Mouse (Mus musculus) hindbrain, embryonic 16.5 days (tissue): ENCODE results near the gene Rabgef1. TPM values are rescaled to one million over a fixed set of nuclear protein-coding genes. Genes with fewer than 3 reads are reported as not detected.

Experiments
- ATAC-seq: fragments of 200-750 bp; cut with Nextera tagmentation; 2 replicates; pipeline ENCODE4 v1.8.0; 2017; ENCODE audit warnings: moderate TSS enrichment, moderate library complexity
- H3K27ac ChIP-seq: fragments of 300-500 bp; sonication (generic); 2 replicates; pipeline ENCODE4 v1.5.1; 2014; ENCODE audit warnings: low read depth, mild to moderate bottlenecking, control low read depth, low read length, moderate library complexity
- H3K27me3 ChIP-seq: fragments of 300-500 bp; sonication (generic); replicated peaks from 2 replicates; pipeline ENCODE4 v1.6.1; 2014; ENCODE audit warnings: low read length; ENCODE audit not compliant: control insufficient read depth, insufficient read depth
- H3K36me3 ChIP-seq: fragments of 300-500 bp; sonication (generic); 2 replicates; pipeline ENCODE4 v1.6.1; 2014; ENCODE audit warnings: mild to moderate bottlenecking, low read length, moderate library complexity, mixed read lengths; ENCODE audit not compliant: control insufficient read depth, insufficient read depth
- H3K4me1 ChIP-seq: fragments of 300-500 bp; sonication (generic); 2 replicates; pipeline ENCODE4 v1.6.1; 2014; ENCODE audit warnings: low read depth, low read length; ENCODE audit not compliant: control insufficient read depth, insufficient read depth
- H3K4me2 ChIP-seq: fragments of 300-500 bp; sonication (generic); 2 replicates; pipeline ENCODE4 v1.6.1; 2014; ENCODE audit warnings: mild to moderate bottlenecking, low read length, control low read depth, moderate library complexity
- H3K4me3 ChIP-seq: fragments of 300-500 bp; sonication (generic); 2 replicates; pipeline ENCODE4 v1.5.1; 2014; ENCODE audit warnings: mild to moderate bottlenecking, low read length, control low read depth, moderate library complexity
- H3K9ac ChIP-seq: fragments of 300-500 bp; sonication (generic); 2 replicates; pipeline ENCODE4 v1.6.1; 2014; ENCODE audit warnings: low read depth, mild to moderate bottlenecking, control low read depth, low read length, moderate library complexity
- H3K9me3 ChIP-seq: fragments of 300-500 bp; sonication (generic); 2 replicates; pipeline ENCODE4 v1.6.1; 2014; ENCODE audit warnings: mild to moderate bottlenecking, low read length, moderate library complexity; ENCODE audit not compliant: control insufficient read depth
- WGBS: fragments of 180-500 bp; shearing (Covaris S2); extraction: QIAGEN DNeasy Blood & Tissue Kit; methylation state at CpG from one replicate; pipeline ENCODE4 v1.1.7; 2014; 5-methylcytosine and 5-hydroxymethylcytosine counted together
- polyA plus RNA-seq: library from polyadenylated mRNA; unstranded; fragments of >200 nt; fragmentation: Nextera tagmentation; extraction: Ambion mirVana; gene quantifications from 2 replicates; pipeline ENCODE4 v1.2.1, GENCODE M21; 2015

Gene Rabgef1
- polyA plus RNA-seq, 1 experiment from 2014 or later = 40.0 TPM

DNA sequence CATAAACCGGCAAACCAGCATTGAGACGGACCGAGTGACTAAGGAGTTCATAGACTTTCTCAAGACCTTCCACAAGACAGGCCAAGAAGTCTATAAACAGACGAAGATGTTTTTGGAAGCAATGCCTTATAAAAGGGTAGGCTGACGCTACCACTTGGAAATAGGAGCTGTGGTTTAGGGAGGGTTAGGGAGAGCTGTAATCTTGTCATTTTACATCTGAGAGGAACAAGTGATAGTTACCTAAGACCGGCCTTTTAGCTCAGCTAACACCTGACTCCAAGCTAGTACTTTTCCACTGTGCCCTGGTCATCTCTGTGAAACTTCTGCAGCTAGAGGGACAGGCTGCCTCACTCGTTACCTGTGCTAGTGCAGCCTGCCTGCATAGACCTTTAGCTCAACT lies 26.4 kb downstream of the Rabgef1 start:
- Histone ChIP-seq H3K4me1 (no peaks in the 10 kb centered on the region), H3K9me3 (no peaks in the 10 kb centered on the region), H3K4me2 (no peak overlapping the region), H3K4me3 (no peak overlapping the region), H3K9ac (no peak overlapping the region), H3K36me3 (peaks cover 14% of the 10 kb centered on the region), H3K27ac (no peak overlapping the region), H3K27me3 (no peaks in the 10 kb centered on the region)
- 93% methylated on average over 7 of the region's 7 CpGs for WGBS
- ATAC-seq = no peak

DNA sequence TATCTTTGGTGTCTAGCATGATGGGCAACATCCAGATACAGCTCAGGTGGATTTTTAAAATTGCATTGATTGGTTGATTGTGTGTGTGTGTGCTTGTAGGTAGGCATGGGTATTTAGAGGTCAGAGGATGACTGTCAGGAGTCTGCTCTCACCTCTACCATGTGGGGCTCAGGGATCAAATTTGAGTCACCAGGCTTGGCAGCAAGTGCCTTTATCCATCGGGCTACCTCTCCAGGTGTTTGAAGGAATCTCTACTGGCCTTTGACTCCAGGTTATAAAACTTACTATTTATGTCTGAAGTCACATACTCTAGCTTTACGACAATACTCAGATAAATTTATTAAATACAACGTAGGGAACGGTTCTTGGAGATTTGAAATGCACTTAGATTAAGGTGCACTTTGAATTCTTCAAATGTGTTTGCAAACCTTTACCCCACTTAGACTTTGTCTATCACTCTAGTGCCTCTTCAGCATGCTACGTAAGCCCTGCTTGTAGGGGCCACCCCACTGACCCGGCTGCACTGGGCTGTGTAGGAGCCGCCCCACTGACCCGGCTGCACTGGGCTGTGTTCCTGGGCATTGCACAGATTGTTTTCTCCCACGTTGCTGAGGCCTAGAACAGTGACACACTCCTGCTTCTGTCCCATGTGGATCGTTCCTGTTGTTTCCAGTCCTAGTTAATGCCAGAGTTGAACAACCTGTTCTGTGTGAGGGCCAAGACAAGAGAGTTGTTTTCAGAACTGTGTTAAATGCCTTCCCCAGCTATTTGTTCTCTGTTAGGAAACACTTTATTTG lies 28.8 kb downstream of the Rabgef1 start:
- H3K27ac ChIP-seq = no peak overlapping the region
- peaks cover 14% of the 10 kb centered on the region for H3K36me3 ChIP-seq
- H3K4me2 ChIP-seq = no peak overlapping the region
- no peak overlapping the region for H3K9ac ChIP-seq
- H3K27me3 ChIP-seq = no peaks in the 10 kb centered on the region
- H3K4me3 ChIP-seq = no peak overlapping the region
- WGBS = 87% methylated on average over 10 of the region's 10 CpGs
- H3K9me3 ChIP-seq = no peaks in the 10 kb centered on the region
- no peak for ATAC-seq
- no peaks in the 10 kb centered on the region for H3K4me1 ChIP-seq

DNA sequence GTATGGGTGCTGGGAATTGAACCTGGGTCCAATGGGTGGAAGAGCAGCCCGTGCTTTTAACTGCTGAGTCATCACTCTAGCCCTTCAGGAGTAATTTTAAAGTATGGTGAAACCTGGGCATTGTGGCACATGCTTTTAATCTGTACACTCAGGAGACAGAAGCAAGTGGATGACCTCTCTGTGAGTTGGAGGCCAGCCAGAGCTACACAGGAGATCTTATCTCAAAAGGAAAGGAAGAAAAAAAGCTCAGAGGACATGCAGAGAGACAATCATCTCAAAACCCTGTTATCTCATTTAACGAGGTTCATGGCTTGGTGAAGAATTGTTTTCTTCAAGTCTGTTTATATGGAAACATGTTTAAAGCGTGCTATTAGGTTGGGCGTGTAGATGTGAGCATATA lies 32.4 kb downstream of the Rabgef1 start:
- H3K27ac ChIP-seq = no peak overlapping the region
- no peak overlapping the region for H3K9ac ChIP-seq
- no peaks in the 10 kb centered on the region for H3K9me3 ChIP-seq
- WGBS = 88% methylated on average over 4 of the region's 4 CpGs
- no peak for ATAC-seq
- peaks cover 15% of the 10 kb centered on the region for H3K36me3 ChIP-seq
- no peaks in the 10 kb centered on the region for H3K4me1 ChIP-seq
- H3K4me3 ChIP-seq = no peak overlapping the region
- no peaks in the 10 kb centered on the region for H3K27me3 ChIP-seq
- no peak overlapping the region for H3K4me2 ChIP-seq

DNA sequence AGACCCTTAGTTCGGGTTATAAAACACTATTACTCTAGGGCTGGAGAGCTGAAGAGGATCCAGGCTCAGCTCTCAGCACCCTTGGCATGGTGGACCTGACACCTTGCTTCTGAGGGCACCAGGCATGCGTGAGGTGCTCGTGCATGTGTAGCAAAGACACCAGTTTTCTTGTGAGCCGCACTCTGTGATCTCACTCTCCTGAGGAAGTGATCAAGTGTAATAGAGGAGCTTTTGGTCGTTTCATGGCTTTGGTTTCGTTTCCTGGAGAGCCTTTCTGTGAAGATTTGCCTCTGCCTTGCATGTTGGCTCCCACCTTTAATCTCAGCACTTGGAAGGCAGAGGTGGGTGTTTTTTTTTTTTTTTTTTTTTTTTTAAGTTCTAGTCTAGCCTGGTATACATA lies 33.0 kb downstream of the Rabgef1 start:
- WGBS = 88% methylated on average over 6 of the region's 6 CpGs
- H3K36me3 ChIP-seq = peaks cover 13% of the 10 kb centered on the region
- no peak for ATAC-seq
- no peak overlapping the region for H3K27ac ChIP-seq
- H3K9ac ChIP-seq = no peak overlapping the region
- no peaks in the 10 kb centered on the region for H3K4me1 ChIP-seq
- no peaks in the 10 kb centered on the region for H3K9me3 ChIP-seq
- H3K4me2 ChIP-seq = no peak overlapping the region
- no peaks in the 10 kb centered on the region for H3K27me3 ChIP-seq
- H3K4me3 ChIP-seq = no peak overlapping the region

DNA sequence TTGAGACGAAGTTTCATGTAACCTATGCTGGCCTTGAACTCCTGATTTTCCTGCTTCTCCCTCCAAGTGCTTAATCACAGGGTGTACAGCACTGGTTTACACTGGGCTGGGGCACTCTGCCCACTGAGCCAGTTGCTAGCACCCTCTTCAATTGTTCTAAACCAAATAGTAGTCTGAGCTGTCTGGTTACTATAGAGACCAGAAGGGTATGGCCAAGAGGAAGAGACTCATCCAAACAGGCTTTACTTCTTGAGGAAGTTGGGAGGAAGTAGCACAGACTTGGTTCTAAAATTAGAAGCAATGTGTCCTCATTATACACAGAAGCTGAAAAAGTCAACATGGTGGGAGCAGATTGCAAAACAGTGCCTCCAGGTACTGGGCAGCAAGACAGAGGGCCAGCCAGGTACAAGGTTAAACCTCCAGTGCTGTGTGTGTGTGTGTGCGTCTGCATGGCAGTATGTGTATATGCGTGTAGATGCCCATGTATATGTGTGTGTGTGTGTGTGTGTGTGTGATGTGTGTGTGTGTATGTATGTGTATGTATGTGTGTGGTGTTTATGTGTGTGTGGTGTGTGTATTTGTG lies 33.9 kb downstream of the Rabgef1 start:
- 91% methylated on average over 3 of the region's 3 CpGs for WGBS
- Histone ChIP-seq H3K36me3 (peaks cover 19% of the 10 kb centered on the region), H3K9ac (no peak overlapping the region), H3K4me1 (no peaks in the 10 kb centered on the region), H3K27ac (no peak overlapping the region), H3K4me2 (no peak overlapping the region), H3K9me3 (no peaks in the 10 kb centered on the region), H3K27me3 (no peaks in the 10 kb centered on the region), H3K4me3 (no peak overlapping the region)
- no peak for ATAC-seq

DNA sequence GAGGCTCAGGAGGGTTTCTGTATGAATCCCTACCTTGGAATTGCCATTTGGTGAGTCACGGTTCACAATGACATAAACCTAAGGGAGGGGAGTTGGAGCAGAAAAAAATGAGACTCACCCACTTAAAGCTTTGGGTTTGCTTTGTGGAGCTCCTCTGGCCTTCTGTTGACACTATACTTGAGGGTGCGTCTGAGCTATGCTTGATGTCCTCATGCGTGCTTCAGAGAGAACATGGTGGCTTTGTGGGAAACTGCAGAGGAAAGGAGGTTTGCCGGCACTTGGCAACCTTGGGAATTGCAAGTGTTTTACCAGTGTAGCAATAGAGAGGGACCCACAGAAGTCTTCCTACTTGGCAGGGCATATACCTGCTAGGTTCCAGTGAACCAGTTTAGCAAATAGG lies 35.7 kb downstream of the Rabgef1 start:
- no peak overlapping the region for H3K4me3 ChIP-seq
- H3K9ac ChIP-seq = no peak overlapping the region
- H3K9me3 ChIP-seq = no peaks in the 10 kb centered on the region
- H3K27ac ChIP-seq = no peak overlapping the region
- WGBS = 95% methylated on average over 4 of the region's 4 CpGs
- no peak overlapping the region for H3K4me2 ChIP-seq
- H3K27me3 ChIP-seq = no peaks in the 10 kb centered on the region
- H3K36me3 ChIP-seq = peaks cover 26% of the 10 kb centered on the region
- no peaks in the 10 kb centered on the region for H3K4me1 ChIP-seq
- no peak for ATAC-seq

DNA sequence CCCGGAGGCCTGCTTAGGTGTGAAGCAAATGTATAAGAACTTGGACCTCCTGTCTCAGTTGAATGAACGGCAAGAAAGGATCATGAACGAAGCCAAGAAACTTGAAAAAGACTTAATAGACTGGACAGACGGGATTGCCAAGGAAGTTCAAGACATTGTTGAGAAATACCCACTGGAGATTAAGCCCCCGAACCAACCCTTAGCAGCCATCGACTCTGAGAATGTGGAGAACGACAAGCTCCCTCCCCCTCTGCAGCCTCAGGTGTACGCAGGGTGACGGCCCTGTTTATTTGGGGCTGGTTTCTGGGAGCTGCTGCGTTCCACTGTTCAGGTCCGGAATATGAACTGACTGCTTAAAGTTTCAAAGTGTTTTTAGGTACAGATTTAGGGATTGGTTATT lies 41.4 kb downstream of the Rabgef1 start:
- WGBS = 92% methylated on average over 11 of the region's 11 CpGs
- Histone ChIP-seq H3K9ac (no peak overlapping the region), H3K4me3 (no peak overlapping the region), H3K27me3 (no peaks in the 10 kb centered on the region), H3K27ac (no peak overlapping the region), H3K4me2 (no peak overlapping the region), H3K36me3 (peaks cover 20% of the 10 kb centered on the region), H3K9me3 (no peaks in the 10 kb centered on the region), H3K4me1 (no peaks in the 10 kb centered on the region)
- no peak for ATAC-seq

DNA sequence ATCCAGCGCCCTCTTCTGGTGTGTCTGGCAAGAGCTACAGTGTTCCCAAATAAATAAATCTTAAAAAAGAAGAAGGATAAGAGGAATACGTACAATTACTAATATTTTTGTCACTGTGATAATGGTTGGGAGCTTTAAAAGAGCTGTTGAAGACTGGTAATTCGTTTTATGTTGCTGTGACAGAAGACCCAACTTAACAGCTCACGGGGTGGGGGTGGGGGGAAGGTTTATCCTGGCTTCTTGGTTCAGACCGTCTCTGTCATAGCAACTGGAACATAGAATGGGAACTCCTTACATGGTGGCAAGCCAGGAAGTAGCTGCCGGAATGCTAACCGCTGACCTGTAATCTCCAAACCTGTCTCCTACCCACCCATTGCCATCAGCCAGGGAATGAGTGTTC lies 45.2 kb downstream of the Rabgef1 start, which contains the start of gene Tmem248:
Gene Tmem248 (plus strand): TSS at position 301 of the 400 bp plus-strand sequence.
- H3K27me3 ChIP-seq = no peaks in the 10 kb centered on the region
- H3K9me3 ChIP-seq = no peaks in the 10 kb centered on the region
- ATAC-seq = no peak
- H3K4me1 ChIP-seq = peaks cover 8% of the 10 kb centered on the region
- H3K36me3 ChIP-seq = peaks cover 5% of the 10 kb centered on the region
- no peak within 1 kb of the TSS for H3K27ac ChIP-seq
- no peak within 1 kb of the TSS for H3K4me3 ChIP-seq
- 83% methylated on average over 7 of the region's 7 CpGs for WGBS
- no peak within 1 kb of the TSS for H3K4me2 ChIP-seq
- no peak within 1 kb of the TSS for H3K9ac ChIP-seq

DNA sequence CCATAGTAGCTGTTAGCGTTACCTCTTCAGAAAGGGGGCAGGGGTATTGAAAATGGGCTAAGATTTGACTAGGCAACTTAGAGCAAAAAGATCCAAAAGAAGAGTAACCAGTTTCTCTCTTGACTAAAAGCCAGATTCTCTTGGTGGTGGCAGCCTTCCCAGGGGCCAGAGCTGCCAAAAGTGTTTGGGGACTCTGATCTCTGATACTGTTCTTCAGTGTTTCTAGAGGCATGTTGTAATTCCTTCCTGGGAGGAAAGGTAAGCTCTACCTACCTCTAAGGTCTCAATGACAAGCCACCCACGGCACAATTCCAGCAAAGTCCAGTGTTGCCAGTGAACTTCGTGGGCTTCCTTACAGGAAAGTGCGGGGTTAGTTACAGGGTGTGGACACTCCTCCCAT lies 45.8 kb downstream of the Rabgef1 start:
- peaks cover 2% of the 10 kb centered on the region for H3K36me3 ChIP-seq
- WGBS = 92% methylated on average over 4 of the region's 4 CpGs
- no peak for ATAC-seq

More for the DNA sequence above, 45.8 kb downstream of the Rabgef1 start:
- H3K9ac ChIP-seq = no peak overlapping the region
- no peak overlapping the region for H3K4me2 ChIP-seq
- no peak overlapping the region for H3K27ac ChIP-seq
- no peaks in the 10 kb centered on the region for H3K9me3 ChIP-seq
- H3K27me3 ChIP-seq = no peaks in the 10 kb centered on the region
- H3K4me1 ChIP-seq = peaks cover 8% of the 10 kb centered on the region
- H3K4me3 ChIP-seq = no peak overlapping the region
